Mouse (Mus musculus) right cerebral cortex, postnatal 10 days (tissue): ENCODE data around the gene Rspo4.

Experiments
- DNase-seq, 2 experiments: peaks; one replicate each; pipeline ENCODE4 v3.0.0; 2021; ENCODE audit warnings: low spot score in 2 of 2

The Rspo4 gene

DNA sequence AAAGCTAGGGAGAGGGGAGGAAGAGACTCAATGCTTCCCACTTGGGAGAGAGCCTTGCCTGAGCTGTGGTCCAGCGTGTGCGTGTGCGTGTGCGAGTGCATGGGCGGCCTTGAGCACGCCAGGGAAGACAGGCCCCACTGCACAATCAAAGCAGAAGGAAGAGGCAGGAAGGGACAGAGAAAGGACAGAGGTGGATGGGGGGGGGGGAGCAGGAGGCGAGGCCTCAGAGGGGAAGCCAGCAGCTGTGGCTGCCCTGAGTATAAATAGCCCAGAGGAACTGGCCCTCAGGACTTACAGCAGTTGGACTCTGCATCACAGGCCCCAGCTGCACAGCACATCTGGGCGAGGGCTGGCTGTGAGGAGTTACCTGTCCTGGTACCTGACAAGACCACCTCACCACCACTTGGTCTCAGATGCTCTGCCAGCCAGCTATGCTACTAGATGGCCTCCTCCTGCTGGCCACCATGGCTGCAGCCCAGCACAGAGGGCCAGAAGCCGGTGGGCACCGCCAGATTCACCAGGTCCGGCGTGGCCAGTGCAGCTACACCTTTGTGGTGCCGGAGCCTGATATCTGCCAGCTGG is 68.3 kb downstream of the Rspo4 start, which contains the start of gene Angpt4:
Gene Angpt4 (plus strand): TSS at position 292 of the 582 bp plus-strand sequence.
- DNase-seq, result no peak

- DNase-seq, result no peak
Observed at GRCm38 (mm10) chr2:151911751-151912150, 69.0 kb downstream of the Rspo4 start.

GRCm38 (mm10) chr2:151914120-151914519 is 71.4 kb downstream of the Rspo4 start:
- DNase-seq, result no peak

DNA sequence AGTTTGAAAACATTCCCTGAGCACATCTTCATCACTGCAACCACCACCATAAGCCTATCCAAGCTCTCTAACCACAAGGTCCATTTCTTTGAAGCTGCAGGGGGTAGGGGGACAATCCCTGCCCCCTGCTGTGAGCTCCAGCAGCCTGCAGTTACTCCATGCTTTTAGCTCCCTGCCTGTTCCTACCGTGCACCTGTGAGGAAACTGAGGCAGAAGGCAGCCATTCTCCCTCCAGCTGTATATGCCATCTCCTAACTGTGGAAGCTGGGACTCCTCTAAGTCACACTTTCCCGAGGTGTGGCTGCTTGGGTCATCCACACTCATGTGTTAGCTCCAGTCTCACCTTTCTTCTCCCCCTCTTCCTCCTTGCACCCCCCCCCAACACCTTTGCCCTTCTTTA is 72.4 kb downstream of the Rspo4 start:
- DNase-seq, result no peak

GRCm38 (mm10) chr2:151916061-151916831 is 73.5 kb downstream of the Rspo4 start:
- no peak for DNase-seq

DNA sequence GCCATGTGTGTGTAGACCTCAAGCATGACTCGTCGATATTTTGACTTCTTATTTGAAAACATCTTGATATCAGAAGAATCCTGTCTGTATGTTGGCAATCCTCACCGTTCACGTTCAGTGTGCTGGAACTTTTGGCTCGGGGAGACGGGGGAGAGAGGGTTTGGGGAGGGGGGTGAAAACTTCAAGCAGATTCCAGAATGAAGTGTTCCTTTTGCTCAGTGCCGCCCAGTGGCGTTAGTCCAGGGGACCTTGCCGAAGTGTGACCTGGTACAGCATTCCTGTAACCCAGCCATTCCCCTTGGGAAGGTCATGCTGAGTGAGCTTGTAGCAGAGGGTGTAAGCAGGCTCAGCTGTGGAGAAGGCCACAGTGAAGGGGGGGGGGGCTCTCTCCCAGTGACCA is 76.4 kb downstream of the Rspo4 start:
- no peak for DNase-seq

GRCm38 (mm10) chr2:151921068-151921467 is 78.3 kb downstream of the Rspo4 start:
- DNase-seq, result no peak

GRCm38 (mm10) chr2:151921596-151921995 is 78.9 kb downstream of the Rspo4 start:
- DNase-seq, result no peak
